Mouse (Mus musculus) regulatory T cell (primary cell): ENCODE results near the gene Cry2.

Experiments
- in situ Hi-C: fragments of 300-600 bp; cut with MboI, MseI; formaldehyde crosslinking; loops from one replicate; pipeline ENCODE4 v1.15.1; 2025; ENCODE audit warnings: high pct_unique_total_duplicates

Gene Cry2

GRCm38 (mm10) chr2:92446656-92447055 lies 12.8 kb upstream of the Cry2 start:
- in situ Hi-C loops, result no loop called here

GRCm38 (mm10) chr2:92445890-92446289 lies 12.0 kb upstream of the Cry2 start:
- in situ Hi-C loops, result no loop called here

DNA sequence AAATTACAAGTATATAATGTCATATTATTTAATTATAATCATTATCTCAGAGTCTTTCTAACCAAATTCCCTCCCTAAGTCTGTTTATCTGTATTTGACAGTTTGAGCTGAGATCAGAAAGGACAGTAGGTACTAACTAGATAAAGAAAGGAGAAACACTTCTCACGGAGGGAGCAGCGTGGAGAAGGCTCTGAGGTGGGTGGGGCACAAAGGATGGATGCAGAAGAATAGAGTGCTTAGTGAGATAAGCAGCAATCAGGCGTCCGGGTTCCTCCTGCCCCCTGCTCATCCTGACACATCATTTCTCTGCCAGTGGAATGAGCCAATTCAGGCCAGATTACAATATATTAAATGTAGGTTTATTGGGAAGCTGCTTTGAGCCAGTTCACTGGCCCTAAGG lies 10.5 kb upstream of the Cry2 start:
- in situ Hi-C loops, result no loop called here

- in situ Hi-C loops, result no loop called here
These were observed 9.5 kb upstream of the Cry2 start for GRCm38 (mm10) chr2:92443313-92443712.

GRCm38 (mm10) chr2:92442419-92443001 lies 8.7 kb upstream of the Cry2 start:
- in situ Hi-C loops, result no loop called here

DNA sequence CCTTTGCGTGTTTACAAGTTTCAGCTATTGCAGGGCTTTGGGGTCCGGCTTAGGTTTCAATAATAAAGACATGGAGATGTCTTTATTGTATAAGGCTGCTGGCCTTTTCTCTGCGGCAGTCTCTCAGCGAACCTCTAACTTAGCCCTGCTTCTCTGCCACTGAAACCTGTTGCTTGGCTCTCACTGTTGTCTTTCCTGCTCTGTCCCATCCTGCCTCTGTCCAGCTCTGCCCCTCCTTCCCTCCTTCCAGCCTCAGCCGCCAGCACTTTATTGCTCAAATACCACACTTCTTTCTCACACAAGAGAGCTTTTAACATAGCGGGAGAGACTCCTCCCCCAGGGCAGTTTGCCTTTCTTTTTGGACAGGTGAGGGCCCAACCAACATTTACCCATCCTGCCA lies 6.6 kb upstream of the Cry2 start:
- in situ Hi-C loops, result no loop called here

DNA sequence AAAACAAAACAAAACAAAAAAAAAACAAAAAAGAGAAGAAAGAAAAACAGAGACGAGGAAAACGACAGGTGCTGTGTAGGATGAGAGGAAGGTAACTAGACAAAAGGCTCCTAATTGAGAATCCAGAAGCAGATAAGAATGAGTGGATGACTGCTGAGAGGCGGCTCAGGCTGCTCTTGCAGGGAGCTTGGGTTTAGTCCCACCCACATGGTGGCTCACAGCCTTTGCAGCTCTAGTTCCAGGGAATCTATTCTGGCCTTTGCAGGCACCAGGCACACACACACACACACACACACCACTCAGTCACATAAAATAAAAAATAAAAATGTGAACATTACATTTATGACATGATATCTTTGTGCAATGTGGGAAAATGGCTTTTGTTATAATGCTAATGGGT lies 4.7 kb upstream of the Cry2 start:
- in situ Hi-C loops, result no loop called here

DNA sequence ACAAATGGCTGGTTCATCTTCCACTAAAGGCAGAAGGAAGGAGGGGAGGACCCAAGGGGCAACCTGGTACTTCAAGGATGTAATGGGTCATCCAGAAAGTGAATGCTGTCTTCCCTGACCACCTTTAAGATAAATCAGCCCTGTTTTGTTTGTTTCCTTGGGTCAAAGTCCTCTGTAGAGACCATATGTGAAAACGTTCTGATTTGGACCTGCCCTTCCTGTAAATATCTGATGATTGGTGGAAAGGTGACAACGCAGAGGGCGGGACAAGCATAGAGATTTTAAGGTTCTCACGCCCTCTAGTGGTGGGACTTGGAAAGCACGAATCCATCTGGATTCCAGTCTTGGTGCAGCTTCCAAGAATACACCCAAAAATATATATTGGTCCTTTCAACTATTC lies 4.0 kb upstream of the Cry2 start:
- in situ Hi-C loops, result no loop called here

- in situ Hi-C loops, result no loop called here
These were observed 3.5 kb upstream of the Cry2 start for GRCm38 (mm10) chr2:92437366-92437765.

DNA sequence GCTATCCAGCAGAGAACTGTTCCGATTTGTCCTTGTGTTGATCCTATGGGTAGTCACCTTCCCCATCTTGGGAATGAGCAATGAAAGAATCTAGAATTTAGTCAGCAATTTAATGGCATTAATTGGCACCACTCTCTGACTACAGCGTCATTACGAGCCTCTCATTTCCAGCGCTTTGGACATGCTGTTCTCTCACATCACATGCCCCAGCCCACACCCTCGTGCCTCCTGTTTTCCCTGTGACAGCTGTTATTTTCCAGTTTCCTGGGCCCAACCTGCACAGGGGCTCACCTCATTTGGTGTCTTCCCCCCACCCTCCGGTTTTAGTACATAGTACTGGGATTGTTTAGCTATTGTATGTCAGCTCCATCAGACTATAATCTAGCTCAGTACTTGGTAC lies 1.2 kb upstream of the Cry2 start:
- in situ Hi-C loops, result no loop called here

DNA sequence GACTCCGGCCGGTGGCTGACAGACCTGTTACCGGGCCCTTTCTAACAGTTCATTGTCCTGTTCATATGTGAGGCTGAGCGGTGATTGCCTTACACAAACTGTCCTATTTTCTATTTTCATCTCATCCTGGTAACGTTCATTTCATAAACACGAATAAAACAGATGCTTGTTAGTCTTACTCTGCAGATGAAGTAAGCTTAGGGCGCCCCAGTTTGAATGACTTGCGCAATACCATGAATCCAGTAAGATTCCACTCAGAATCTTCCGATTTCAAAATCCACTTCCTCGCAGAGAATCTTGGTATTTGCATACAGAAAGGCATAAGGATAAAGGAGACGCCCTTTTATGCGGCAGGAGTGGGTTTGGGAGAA lies 517 bp upstream of the Cry2 start:
- in situ Hi-C loops, result loop anchor here (5.0 kb wide), 1 partner anchor 57 kb away; no protein-coding TSS in a partner anchor

- in situ Hi-C loops, result loop anchor here (5.0 kb wide), 1 partner anchor 55 kb away; no protein-coding TSS in a partner anchor
These were observed 1.2 kb downstream of the Cry2 start for GRCm38 (mm10) chr2:92432299-92433295.

DNA sequence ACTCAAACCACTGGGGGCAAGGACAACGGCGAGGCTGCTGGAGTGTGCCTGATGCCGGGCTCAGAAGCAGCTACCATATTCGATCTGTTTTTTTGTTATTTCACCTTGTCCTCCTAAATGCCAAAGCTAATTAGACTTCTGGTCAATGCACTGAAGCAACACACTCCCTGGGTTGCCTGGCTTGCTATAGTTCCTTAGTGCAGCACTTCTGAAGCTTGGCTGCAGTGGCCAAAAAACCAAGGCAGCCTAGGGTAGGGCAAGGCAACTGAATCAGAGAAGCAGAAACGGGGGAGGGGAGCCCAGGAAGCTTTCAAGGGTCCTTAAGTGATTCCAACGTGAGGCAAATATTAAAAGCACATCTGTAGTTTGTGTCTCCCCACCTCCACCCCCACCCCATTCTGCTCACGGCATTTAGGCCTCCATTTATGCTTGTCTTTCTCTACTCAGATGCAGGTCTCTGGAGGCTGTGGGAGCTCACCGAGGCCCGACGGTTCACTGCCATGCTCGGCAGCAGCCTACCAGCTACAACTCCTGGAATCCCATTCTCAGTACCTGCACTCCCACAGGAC lies 2.1 kb downstream of the Cry2 start:
- in situ Hi-C loops, result loop anchor here (5.0 kb wide), 1 partner anchor 54 kb away; no protein-coding TSS in a partner anchor

GRCm38 (mm10) chr2:92430723-92431541 lies 2.9 kb downstream of the Cry2 start:
- in situ Hi-C loops, result loop anchor here (5.0 kb wide), 1 partner anchor 54 kb away; no protein-coding TSS in a partner anchor

- in situ Hi-C loops, result loop anchor here (5.0 kb wide), 1 partner anchor 53 kb away; no protein-coding TSS in a partner anchor
These were observed 3.8 kb downstream of the Cry2 start for GRCm38 (mm10) chr2:92430089-92430488.

- in situ Hi-C loops, result no loop called here
These were observed 6.0 kb downstream of the Cry2 start for GRCm38 (mm10) chr2:92427882-92428281.

DNA sequence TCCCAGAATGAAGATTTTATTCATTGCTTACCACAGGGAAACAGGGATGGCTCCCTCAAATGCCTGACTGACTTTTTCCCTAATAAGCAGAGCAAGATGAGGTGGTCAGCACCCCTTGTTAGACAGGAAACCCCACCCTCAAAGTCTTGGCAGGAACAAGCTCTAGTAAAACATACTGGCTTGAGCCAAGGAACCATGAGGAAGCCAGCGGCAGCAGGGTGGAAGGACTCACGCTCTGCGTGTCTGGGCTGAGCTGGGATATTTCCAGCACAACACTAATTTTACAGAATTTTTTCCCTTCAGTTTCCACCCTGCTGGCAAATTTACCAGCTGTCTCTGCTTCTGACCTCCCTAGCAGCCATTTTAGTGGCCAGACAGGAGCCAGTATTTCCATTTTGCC lies 7.4 kb downstream of the Cry2 start:
- in situ Hi-C loops, result no loop called here

- in situ Hi-C loops, result no loop called here
These were observed 8.5 kb downstream of the Cry2 start for GRCm38 (mm10) chr2:92425366-92425765.

- in situ Hi-C loops, result no loop called here
These were observed 9.2 kb downstream of the Cry2 start for GRCm38 (mm10) chr2:92424462-92425308.

GRCm38 (mm10) chr2:92423702-92424461 lies 10.0 kb downstream of the Cry2 start:
- in situ Hi-C loops, result no loop called here
